Mouse (Mus musculus) embryo, embryonic 10 days (tissue): ENCODE data around the gene Hist1h1c.
"Not testable (repeated sequence)": the region's sequence is repeated elsewhere in the genome, so short reads cannot be mapped to it uniquely, and the experiment has no call there.

Experiments used
- DNase-seq: peaks from one replicate; pipeline ENCODE4 v3.0.0-alpha.2; 2015; ENCODE audit warnings: low spot score

Hist1h1c gene

GRCm38 (mm10) chr13:23738677-23739068 is at the start of gene Hist1h1c:
Hist1h1c (plus strand) TSS chr13:23738808.
- DNase-seq: peak; percentile 91

GRCm38 (mm10) chr13:23688956-23689355 is 49.7 kb upstream of the Hist1h1c start:
- no peak for DNase-seq

GRCm38 (mm10) chr13:23689459-23689858 is 49.1 kb upstream of the Hist1h1c start:
- DNase-seq: no peak

- no peak for DNase-seq
These were observed 44.7 kb upstream of the Hist1h1c start for GRCm38 (mm10) chr13:23693856-23694440.

GRCm38 (mm10) chr13:23694956-23695355 is 43.7 kb upstream of the Hist1h1c start:
- no peak for DNase-seq

GRCm38 (mm10) chr13:23695514-23695913 is 43.1 kb upstream of the Hist1h1c start, which contains the start of gene Hist1h1t:
Hist1h1t (plus strand) TSS chr13:23695814.
- DNase-seq: no peak

- no peak for DNase-seq
These were observed 42.5 kb upstream of the Hist1h1c start for GRCm38 (mm10) chr13:23696061-23696474.

- DNase-seq: peak; percentile 90
These were observed 40.9 kb upstream of the Hist1h1c start for GRCm38 (mm10) chr13:23697491-23698299.

GRCm38 (mm10) chr13:23698300-23698693 is 40.3 kb upstream of the Hist1h1c start, which contains the start of gene Hist1h4c:
Hist1h4c (minus strand) TSS chr13:23698454.
- peak; percentile 95 for DNase-seq

- DNase-seq: no peak
These were observed 39.6 kb upstream of the Hist1h1c start for GRCm38 (mm10) chr13:23698996-23699395.

GRCm38 (mm10) chr13:23699767-23700166 is 38.8 kb upstream of the Hist1h1c start:
- no peak for DNase-seq

- DNase-seq: peak; percentile 91
These were observed 37.7 kb upstream of the Hist1h1c start for GRCm38 (mm10) chr13:23700786-23701520.

- DNase-seq: no peak
These were observed 36.4 kb upstream of the Hist1h1c start for GRCm38 (mm10) chr13:23702220-23702619.

GRCm38 (mm10) chr13:23702801-23703200 is 35.8 kb upstream of the Hist1h1c start:
- not testable (repeated sequence) for DNase-seq

- no peak for DNase-seq
These were observed 32.8 kb upstream of the Hist1h1c start for GRCm38 (mm10) chr13:23705751-23706356.

- no peak for DNase-seq
These were observed 31.8 kb upstream of the Hist1h1c start for GRCm38 (mm10) chr13:23706771-23707170.

- no peak for DNase-seq
These were observed 30.6 kb upstream of the Hist1h1c start for GRCm38 (mm10) chr13:23708041-23708440.

GRCm38 (mm10) chr13:23708654-23709053 is 30.0 kb upstream of the Hist1h1c start:
- DNase-seq: no peak

GRCm38 (mm10) chr13:23709714-23710373 is 28.8 kb upstream of the Hist1h1c start:
- no peak for DNase-seq

- DNase-seq: peak; percentile 45
These were observed 28.1 kb upstream of the Hist1h1c start, which contains the start of gene Hfe for GRCm38 (mm10) chr13:23710374-23711089. Hfe (minus strand) TSS chr13:23710854.
